Mouse (Mus musculus): ENCODE measurements at regions not wholly inside any gene's neighbourhood (a gene's known extent, or its start where the extent isn't known, plus 50 kb on each side); places are given as distances from the start of the nearest gene placed in this dataset.
A peak's percentile ranks its signal among the peaks of the same experiment; 100 is the strongest.

- no peak for DNase-seq (ENCODE audit: low spot score in 2 of 2)
- intact Hi-C loops (cut with DNase I), result no loop called here
Observed at GRCm38 (mm10) chr2:50003866-50004265, 62.4 kb upstream of the Lypd6 start.

GRCm38 (mm10) chr2:50004674-50005527 is 61.3 kb upstream of the Lypd6 start:
- intact Hi-C loops (cut with DNase I), result no loop called here
- DNase-seq (ENCODE audit: low spot score in 2 of 2), result no peak

- intact Hi-C loops (cut with DNase I), result no loop called here
- DNase-seq (ENCODE audit: low spot score in 2 of 2), result no peak
Observed at GRCm38 (mm10) chr2:50008282-50008681, 57.9 kb upstream of the Lypd6 start.

GRCm38 (mm10) chr2:50010409-50010808 is 55.8 kb upstream of the Lypd6 start:
- intact Hi-C loops (cut with DNase I), result no loop called here
- DNase-seq (ENCODE audit: low spot score in 2 of 2), result no peak

GRCm38 (mm10) chr2:50012303-50012702 is 53.9 kb upstream of the Lypd6 start:
- intact Hi-C loops (cut with DNase I), result no loop called here

GRCm38 (mm10) chr2:50013248-50013647 is 53.0 kb upstream of the Lypd6 start:
- peak; percentile 61 to 93 for DNase-seq (ENCODE audit: low spot score in 2 of 2)
- intact Hi-C loops (cut with DNase I), result no loop called here

More at GRCm38 (mm10) chr2:50012303-50012702, 53.9 kb upstream of the Lypd6 start:
- DNase-seq (ENCODE audit: low spot score in 2 of 2), result no peak

- intact Hi-C loops (cut with DNase I), result no loop called here
Observed at GRCm38 (mm10) chr2:50013882-50014281, 52.3 kb upstream of the Lypd6 start.

GRCm38 (mm10) chr2:50014683-50015082 is 51.5 kb upstream of the Lypd6 start:
- intact Hi-C loops (cut with DNase I), result no loop called here
- peak; percentile 26 to 75 for DNase-seq (ENCODE audit: low spot score in 2 of 2)

More at GRCm38 (mm10) chr2:50013882-50014281, 52.3 kb upstream of the Lypd6 start:
- DNase-seq (ENCODE audit: low spot score in 2 of 2), result peak in 1 of 2 experiments; percentile 11

Data from left cerebral cortex, postnatal 25 days (tissue).